Mouse (Mus musculus) stomach, adult 2 months (tissue): ENCODE measurements around the gene Sik2. TPM values are rescaled to one million over a fixed set of nuclear protein-coding genes. Genes with fewer than 3 reads are reported as not detected.

Experiments
- polyA plus RNA-seq: library from polyadenylated mRNA; depleted of rRNA; stranded (reverse); fragments of >200 nt; gene quantifications from 2 replicates; pipeline ENCODE4 v1.2.3, GENCODE M21; 2012; rRNA removed

The Sik2 gene
- polyA plus RNA-seq: 6.3 and 7.4 TPM in 2 replicates

GRCm38 (mm10) chr9:51008841-51009655, at the start of gene Sik2:
Sik2 (minus strand) TSS chr9:51009073.

GRCm38 (mm10) chr9:50845081-50845480, 163.8 kb downstream of the Sik2 start, which contains the start of gene Ppp2r1b:
Ppp2r1b (plus strand) TSS chr9:50845301.

Other genes with a start within 250 kb of the Sik2 start
- 1.1 and 1.2 TPM in 2 replicates for gene Fdxacb1, start 240.8 kb downstream of the Sik2 start, polyA plus RNA-seq
- gene Alg9, start 234.1 kb downstream of the Sik2 start, polyA plus RNA-seq: 12.9 and 16.7 TPM in 2 replicates
- gene 1110032A03Rik, start 233.6 kb downstream of the Sik2 start, polyA plus RNA-seq: 12.0 and 12.6 TPM in 2 replicates
- 4.1 and 7.2 TPM in 2 replicates for gene Ppp2r1b, start 163.8 kb downstream of the Sik2 start, polyA plus RNA-seq
- gene Btg4, start 51.8 kb upstream of the Sik2 start, polyA plus RNA-seq: not detected in 2 replicates
- 0.84 and 0.99 TPM in 2 replicates for gene Layn, start 68.0 kb upstream of the Sik2 start, polyA plus RNA-seq
- gene 4833427G06Rik, start 93.0 kb upstream of the Sik2 start, polyA plus RNA-seq: 0.12 TPM in 1 of 2 replicates, not detected in the other
- 0.42 and 0.51 TPM in 2 replicates for gene Gm32742, start 156.4 kb upstream of the Sik2 start, polyA plus RNA-seq
- gene Pou2af1, start 204.6 kb upstream of the Sik2 start, polyA plus RNA-seq: 0.45 and 0.63 TPM in 2 replicates